Mouse (Mus musculus): ENCODE results near the gene Syt9. TPM values are rescaled to one million over a fixed set of nuclear protein-coding genes. Genes with fewer than 3 reads are reported as not detected.
A peak's percentile ranks its signal among the peaks of the same experiment; 100 is the strongest.

Syt9 gene
- 9.1 and 12.3 TPM in 2 replicates for polyA plus RNA-seq (2012; rRNA removed)

- DNase-seq (ENCODE audit: low read depth): peak; percentile 66
- TF ChIP-seq CTCF (IDR thresholded peaks at IDR 0.05; ENCODE audit: borderline replicate concordance, extremely low read depth, insufficient read depth, insufficient read length): no peak
- no peak for TF ChIP-seq POLR2A (IDR thresholded peaks at IDR 0.05; ENCODE audit: borderline replicate concordance, extremely low read depth, insufficient read depth, insufficient read length, poor library complexity, severe bottlenecking)
These were observed at the start of gene Syt9 for GRCm38 (mm10) chr7:107370232-107371125. TSS of gene Syt9 (plus strand) at chr7:107370728.

- DNase-seq (ENCODE audit: low read depth): no peak
- TF ChIP-seq CTCF (IDR thresholded peaks at IDR 0.05; ENCODE audit: borderline replicate concordance, extremely low read depth, insufficient read depth, insufficient read length) (no peak), POLR2A (IDR thresholded peaks at IDR 0.05; ENCODE audit: borderline replicate concordance, extremely low read depth, insufficient read depth, insufficient read length, poor library complexity, severe bottlenecking) (no peak)
These were observed 31.5 kb upstream of the Syt9 start for GRCm38 (mm10) chr7:107339013-107339412.

DNA sequence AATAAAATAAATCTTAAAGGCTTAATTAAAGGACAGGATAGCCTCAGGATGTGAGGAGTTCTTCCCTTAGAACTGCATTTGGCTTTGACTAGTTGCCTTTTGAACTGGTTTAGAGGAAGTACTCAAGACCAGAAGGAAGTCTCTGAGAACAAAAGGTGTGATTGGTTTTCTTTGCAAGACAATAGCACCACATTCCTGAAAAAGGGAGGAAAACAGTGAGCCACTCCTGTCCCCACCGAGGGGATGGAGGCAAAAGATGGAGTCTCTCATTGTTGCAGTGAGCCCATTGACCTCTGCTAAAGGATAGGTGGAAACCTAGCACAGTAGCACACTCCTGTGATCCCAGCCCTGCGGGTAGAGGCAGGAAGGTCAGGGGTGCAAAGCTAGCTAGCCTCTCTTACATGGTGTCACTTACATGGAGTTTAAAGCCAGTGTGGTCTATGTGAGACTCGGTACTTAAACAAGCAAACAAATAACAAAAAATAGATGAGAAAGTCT lies 30.9 kb upstream of the Syt9 start:
- no peak for DNase-seq (ENCODE audit: low read depth)
- TF ChIP-seq POLR2A (IDR thresholded peaks at IDR 0.05; ENCODE audit: borderline replicate concordance, extremely low read depth, insufficient read depth, insufficient read length, poor library complexity, severe bottlenecking) (no peak), CTCF (IDR thresholded peaks at IDR 0.05; ENCODE audit: borderline replicate concordance, extremely low read depth, insufficient read depth, insufficient read length) (no peak)

DNA sequence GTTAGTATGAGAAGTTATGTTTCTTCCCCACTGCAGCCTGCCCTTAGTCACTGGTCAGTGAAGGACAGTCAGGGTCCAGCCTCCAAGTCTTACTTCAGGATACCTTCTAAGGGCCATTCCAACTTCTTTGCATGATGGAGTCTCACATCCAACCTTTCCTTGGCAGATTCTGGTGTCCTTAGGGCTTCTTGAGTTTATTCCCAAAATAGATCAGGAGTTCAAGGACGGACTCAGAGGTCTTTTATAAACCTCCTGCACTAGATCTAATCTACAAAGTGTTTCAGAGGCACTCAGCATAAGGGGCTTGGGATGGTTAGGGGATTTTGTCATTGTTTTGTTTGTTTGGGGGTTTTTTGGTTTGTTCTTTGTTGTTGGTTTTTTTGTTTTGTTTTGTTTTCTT lies 30.3 kb upstream of the Syt9 start:
- no peak for DNase-seq (ENCODE audit: low read depth)
- TF ChIP-seq POLR2A (IDR thresholded peaks at IDR 0.05; ENCODE audit: borderline replicate concordance, extremely low read depth, insufficient read depth, insufficient read length, poor library complexity, severe bottlenecking) (no peak), CTCF (IDR thresholded peaks at IDR 0.05; ENCODE audit: borderline replicate concordance, extremely low read depth, insufficient read depth, insufficient read length) (no peak)

GRCm38 (mm10) chr7:107341519-107342190 lies 28.9 kb upstream of the Syt9 start:
- DNase-seq (ENCODE audit: low read depth): peak; percentile 76
- TF ChIP-seq CTCF (IDR thresholded peaks at IDR 0.05; ENCODE audit: borderline replicate concordance, extremely low read depth, insufficient read depth, insufficient read length) (no peak), POLR2A (IDR thresholded peaks at IDR 0.05; ENCODE audit: borderline replicate concordance, extremely low read depth, insufficient read depth, insufficient read length, poor library complexity, severe bottlenecking) (no peak)

- DNase-seq (ENCODE audit: low read depth): no peak
- TF ChIP-seq POLR2A (IDR thresholded peaks at IDR 0.05; ENCODE audit: borderline replicate concordance, extremely low read depth, insufficient read depth, insufficient read length, poor library complexity, severe bottlenecking) (no peak), CTCF (IDR thresholded peaks at IDR 0.05; ENCODE audit: borderline replicate concordance, extremely low read depth, insufficient read depth, insufficient read length) (no peak)
These were observed 21.3 kb upstream of the Syt9 start for GRCm38 (mm10) chr7:107349201-107349600.

DNA sequence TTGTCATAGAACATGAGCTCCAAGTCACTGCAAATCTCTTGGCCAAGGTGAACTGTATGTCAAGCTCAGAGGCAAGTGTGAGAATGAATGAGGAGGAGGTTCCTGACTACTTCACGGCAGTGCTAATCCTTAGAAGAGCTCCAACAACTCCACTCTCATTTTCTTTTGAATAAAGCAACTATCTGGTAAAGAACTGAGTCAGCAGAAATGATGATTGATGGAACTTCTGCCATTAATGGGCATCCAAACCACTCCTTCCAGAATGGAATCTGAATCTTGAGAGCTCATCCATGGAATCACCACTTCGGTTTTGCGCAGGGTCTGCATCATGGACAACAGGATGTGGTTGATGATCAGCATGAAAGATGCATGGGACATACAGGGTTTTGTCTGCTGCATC lies 8.4 kb upstream of the Syt9 start:
- DNase-seq (ENCODE audit: low read depth): no peak
- no peak for TF ChIP-seq CTCF (IDR thresholded peaks at IDR 0.05; ENCODE audit: borderline replicate concordance, extremely low read depth, insufficient read depth, insufficient read length)
- no peak for TF ChIP-seq POLR2A (IDR thresholded peaks at IDR 0.05; ENCODE audit: borderline replicate concordance, extremely low read depth, insufficient read depth, insufficient read length, poor library complexity, severe bottlenecking)

GRCm38 (mm10) chr7:107362634-107363033 lies 7.9 kb upstream of the Syt9 start:
- TF ChIP-seq CTCF (IDR thresholded peaks at IDR 0.05; ENCODE audit: borderline replicate concordance, extremely low read depth, insufficient read depth, insufficient read length): no peak
- no peak for TF ChIP-seq POLR2A (IDR thresholded peaks at IDR 0.05; ENCODE audit: borderline replicate concordance, extremely low read depth, insufficient read depth, insufficient read length, poor library complexity, severe bottlenecking)
- peak; percentile 37 for DNase-seq (ENCODE audit: low read depth)

DNA sequence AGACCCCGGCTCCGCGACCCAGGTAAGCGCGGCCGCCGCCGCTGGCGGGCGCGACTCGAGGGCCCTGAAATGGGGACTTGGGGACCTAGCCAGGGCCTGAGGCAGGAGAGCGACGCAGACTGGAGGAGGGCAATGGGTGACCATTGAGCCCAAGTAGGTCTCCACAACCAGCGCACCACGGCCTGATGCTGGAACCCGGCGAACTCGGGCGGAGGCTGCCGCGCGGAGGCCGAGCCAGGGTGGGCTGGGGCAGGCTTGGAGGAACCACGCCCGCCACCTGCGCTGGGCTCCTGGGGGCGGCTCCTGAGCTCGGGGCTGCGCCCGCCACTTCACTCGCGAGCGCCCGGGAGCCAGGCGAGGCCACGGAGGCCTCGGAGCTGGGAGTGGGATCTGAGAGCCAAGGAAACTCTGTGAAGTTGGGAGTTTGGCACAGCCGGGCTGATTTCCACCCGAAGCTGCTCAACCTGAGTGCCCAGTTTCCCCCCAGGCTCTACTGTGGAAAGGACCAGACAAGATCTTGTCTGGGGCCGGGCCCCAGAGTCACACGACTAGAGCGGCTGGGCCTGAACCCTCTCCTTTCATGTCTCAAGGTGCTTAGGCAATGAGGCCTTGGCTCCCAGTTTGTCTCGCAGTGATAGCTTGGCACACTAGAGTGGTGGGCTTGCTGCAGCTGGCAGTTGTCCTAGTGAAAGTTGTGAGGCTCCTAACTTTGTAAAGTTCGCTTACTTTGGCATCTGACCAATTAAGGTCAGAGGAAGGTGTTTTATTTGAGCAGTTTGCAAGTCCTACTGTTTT lies 795 bp downstream of the Syt9 start:
- TF ChIP-seq POLR2A (IDR thresholded peaks at IDR 0.05; ENCODE audit: borderline replicate concordance, extremely low read depth, insufficient read depth, insufficient read length, poor library complexity, severe bottlenecking) (no peak), CTCF (IDR thresholded peaks at IDR 0.05; ENCODE audit: borderline replicate concordance, extremely low read depth, insufficient read depth, insufficient read length) (no peak)
- DNase-seq (ENCODE audit: low read depth): peak; percentile 33

DNA sequence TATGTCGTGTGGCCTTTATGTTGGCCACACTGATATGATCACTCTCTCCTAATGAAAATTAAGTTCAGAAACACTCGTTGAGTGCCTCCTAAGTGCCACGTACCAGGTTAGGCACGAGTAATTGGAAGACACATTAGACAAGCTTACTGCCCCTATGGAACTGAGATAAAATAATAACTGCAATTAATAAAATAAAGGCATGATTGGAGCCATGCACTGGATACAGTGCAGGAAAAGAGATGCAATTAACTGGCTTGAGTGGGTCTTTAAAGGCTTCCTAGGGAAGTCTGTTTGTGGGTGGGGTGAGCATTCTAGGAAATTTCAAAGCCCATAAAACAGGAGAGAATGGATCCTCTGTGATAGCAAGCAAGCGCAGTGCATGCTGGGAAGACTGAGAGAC lies 10.0 kb downstream of the Syt9 start:
- DNase-seq (ENCODE audit: low read depth): no peak
- TF ChIP-seq POLR2A (IDR thresholded peaks at IDR 0.05; ENCODE audit: borderline replicate concordance, extremely low read depth, insufficient read depth, insufficient read length, poor library complexity, severe bottlenecking): no peak
- TF ChIP-seq CTCF (IDR thresholded peaks at IDR 0.05; ENCODE audit: borderline replicate concordance, extremely low read depth, insufficient read depth, insufficient read length): no peak

DNA sequence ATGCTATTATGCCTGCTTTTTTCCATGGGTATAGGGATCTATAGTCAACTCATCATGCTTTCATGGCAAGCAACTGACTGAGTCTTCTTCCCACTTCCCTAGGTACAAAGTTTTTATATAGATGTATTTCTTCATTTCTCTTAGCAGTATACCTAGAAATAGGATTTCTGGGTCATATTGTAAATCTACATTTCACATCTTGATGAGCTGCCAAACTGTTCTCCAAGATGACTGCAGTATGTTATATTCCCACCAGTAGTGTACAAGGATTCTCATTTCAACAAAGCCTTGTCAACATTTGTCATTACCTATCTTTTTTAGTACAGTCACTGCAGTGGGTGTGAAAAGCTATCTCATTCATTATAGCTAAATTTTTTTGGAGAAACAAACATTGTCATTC lies 19.1 kb downstream of the Syt9 start:
- TF ChIP-seq CTCF (IDR thresholded peaks at IDR 0.05; ENCODE audit: borderline replicate concordance, extremely low read depth, insufficient read depth, insufficient read length) (no peak), POLR2A (IDR thresholded peaks at IDR 0.05; ENCODE audit: borderline replicate concordance, extremely low read depth, insufficient read depth, insufficient read length, poor library complexity, severe bottlenecking) (no peak)
- no peak for DNase-seq (ENCODE audit: low read depth)
